Mouse (Mus musculus) activated CD4-positive, CD25-positive, alpha-beta regulatory T cell, adult 4 months (primary cell): Measurements from ENCODE around the gene Ifi206. TPM values are rescaled to one million over a fixed set of nuclear protein-coding genes. Genes with fewer than 3 reads are reported as not detected.
"Not testable (repeated sequence)": the region's sequence is repeated elsewhere in the genome, so short reads cannot be mapped to it uniquely, and the experiment has no call there.

Source experiments
- ATAC-seq: one replicate; pipeline ENCODE4 v1.8.0; 2017
- polyA plus RNA-seq, 2 experiments: library from polyadenylated mRNA; unstranded; fragments of 100-300 nt; shearing (Covaris generic); gene quantifications; one replicate each; pipeline ENCODE4 v1.2.1; 2017

Gene Ifi206
- 10 to 100 TPM; 70.9 to 95.8 TPM for polyA plus RNA-seq

DNA sequence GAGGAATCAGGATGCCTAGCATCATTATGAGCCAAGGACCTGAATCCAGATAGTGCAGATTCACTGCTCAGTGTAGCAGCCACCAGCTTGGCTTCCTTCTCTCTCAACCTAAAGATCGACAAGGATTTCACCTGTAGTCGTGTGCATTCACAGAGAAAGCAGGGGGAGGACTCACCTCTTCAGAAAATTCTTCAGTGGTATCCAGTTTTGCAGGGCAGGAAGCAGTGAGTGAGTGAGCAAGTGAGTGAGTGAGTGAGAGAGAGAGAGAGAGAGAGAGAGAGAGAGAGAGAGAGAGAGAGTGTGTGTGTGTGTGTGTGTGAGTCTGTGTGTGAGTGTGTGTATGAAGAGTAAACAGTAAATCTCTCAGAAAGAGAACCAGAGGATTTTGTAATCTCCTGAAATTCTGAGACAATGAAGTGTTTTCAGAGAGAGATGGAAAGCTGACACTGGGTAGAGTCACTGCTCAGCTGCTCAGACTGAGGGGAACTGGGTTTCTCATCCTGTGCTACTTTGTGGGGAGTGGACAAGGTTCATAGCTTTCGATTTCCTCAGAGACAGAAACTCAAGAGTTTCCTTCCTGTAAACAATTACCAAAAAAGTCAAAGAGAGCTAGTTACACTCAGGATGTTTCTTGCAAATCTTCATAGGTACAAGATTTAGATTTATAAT, at the start of gene Ifi206:
Ifi206 (minus strand) TSS at position 230 of the 669 bp plus-strand sequence.
- ATAC-seq = peak; percentile 94

DNA sequence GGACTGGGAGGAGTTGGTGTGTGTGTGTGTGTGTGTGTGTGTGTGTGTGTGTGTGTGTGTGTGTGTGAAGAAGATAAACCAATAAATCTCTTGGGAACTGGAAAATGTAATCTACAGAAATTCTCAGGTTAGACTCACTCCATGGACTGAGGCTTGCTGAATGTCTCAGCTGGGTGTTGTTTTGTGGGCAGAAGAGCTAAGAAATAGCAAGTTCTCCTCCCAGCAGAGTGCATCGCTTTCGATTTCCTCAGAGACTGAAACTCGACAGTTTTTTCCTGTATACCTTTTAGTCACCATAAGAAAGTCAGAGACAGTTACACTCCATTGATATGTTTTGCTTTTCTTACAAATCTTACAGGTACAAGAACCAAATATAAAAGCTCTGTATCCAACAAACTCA, 45.0 kb upstream of the Ifi206 start, which contains the start of gene Ifi214:
Ifi214 (minus strand) TSS at position 167 of the 400 bp plus-strand sequence.
- ATAC-seq = peak; percentile 64

DNA sequence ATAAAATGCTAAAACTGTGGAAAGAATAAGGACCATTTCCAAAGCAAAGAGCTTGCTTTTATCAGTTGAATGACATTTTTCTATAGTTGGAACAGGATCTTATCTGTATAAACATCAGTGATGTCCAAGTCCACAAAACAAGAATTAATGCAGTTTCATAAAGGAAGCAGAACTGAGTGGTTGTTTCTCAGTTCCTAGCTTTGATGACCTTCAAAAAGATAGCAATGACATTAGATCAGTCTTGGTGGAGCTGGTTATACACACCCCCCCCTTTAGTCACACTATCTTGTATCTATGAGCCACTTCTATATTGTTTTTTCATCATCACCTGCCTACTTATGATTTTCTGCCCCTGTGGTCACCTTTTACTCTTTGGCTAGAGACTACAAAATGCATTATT, 30.6 kb upstream of the Ifi206 start:
- ATAC-seq = no peak

GRCm38 (mm10) chr1:173510595-173510994, 19.8 kb upstream of the Ifi206 start:
- ATAC-seq = peak; percentile 59

DNA sequence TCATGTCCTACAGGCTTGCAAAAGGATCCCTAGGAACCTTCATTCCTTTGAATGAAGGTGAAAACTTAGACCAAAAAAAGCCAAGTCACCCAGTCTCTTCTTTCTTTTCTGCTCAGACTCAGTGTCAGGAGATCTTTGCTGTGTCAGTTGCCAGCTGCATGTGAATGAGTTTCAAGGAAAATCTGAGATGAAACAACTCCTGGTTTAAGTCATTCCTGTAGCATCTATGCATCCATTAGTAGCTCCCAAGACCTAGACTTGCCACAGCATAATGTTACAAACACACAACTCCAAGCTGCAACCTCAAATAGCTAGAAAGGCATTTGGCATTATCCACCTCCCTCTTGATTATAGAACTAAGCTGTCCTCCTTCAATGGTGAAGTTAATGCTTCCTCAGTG, 642 bp upstream of the Ifi206 start:
- ATAC-seq = peak; percentile 18

- not testable (repeated sequence) for ATAC-seq
These were observed 9.7 kb downstream of the Ifi206 start for GRCm38 (mm10) chr1:173481182-173481574.

DNA sequence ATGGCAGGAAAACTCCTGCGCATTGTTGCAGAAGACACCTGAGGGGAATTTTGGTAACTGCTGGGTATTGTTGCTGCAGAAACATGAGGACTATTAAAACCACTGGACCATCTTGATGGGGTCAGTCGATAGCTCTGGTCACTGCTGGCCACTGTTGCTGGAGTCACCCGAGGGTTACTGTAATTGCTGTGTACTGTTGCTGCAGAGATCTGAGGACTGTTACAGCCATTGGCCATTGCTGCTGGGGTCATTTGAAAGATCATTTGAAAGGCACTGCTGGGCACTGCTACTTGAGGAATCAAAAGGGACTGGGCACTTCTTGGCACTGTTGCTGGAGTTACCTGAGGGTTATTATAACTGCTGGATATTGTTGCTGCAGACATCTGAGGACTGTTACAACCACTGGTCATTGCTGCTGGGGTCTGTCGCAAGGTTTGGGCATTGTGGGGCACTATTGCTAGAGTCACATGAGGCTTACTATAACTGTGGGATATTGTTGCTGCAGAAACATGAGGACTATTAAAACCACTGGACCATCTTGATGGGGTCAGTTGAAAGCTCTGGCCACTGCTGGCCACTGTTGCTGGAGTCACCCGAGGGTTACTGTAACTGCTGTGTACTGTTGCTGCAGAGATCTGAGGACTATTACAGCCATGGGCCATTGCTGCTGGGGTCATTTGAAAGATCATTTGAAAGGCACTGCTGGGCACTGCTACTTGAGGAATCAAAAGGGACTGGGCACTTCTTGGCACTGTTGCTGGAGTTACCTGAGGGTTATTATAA, 10.3 kb downstream of the Ifi206 start:
- ATAC-seq = not testable (repeated sequence)

- peak; percentile 4 for ATAC-seq
These were observed 34.1 kb downstream of the Ifi206 start for GRCm38 (mm10) chr1:173456761-173457160.

GRCm38 (mm10) chr1:173456139-173456754, 34.6 kb downstream of the Ifi206 start:
- peak; percentile 92 for ATAC-seq

DNA sequence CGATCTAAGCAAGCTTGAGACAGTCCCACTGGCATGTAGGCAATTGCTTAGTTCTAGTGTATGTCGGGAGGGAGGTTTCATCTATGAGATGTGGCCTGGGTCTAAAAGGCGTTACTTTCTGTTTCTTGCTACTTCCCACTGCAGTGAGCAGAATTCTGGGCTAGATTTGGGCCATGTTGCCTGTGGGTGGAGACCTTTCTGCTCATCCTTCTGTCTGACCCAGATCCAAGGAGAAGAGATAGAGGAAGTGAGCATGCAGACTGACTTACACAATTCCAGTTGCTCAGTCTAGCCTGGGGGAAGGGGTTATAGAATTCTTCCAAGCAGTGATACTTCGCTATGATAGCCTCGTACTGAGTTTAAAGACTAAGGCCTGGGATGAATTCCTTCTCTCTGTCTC, 39.2 kb downstream of the Ifi206 start:
- ATAC-seq = no peak

GRCm38 (mm10) chr1:173450621-173451020, 40.2 kb downstream of the Ifi206 start:
- ATAC-seq = no peak

- no peak for ATAC-seq
These were observed 43.8 kb downstream of the Ifi206 start for GRCm38 (mm10) chr1:173447067-173447466.

- no peak for ATAC-seq
These were observed 47.8 kb downstream of the Ifi206 start for GRCm38 (mm10) chr1:173443061-173443460.

GRCm38 (mm10) chr1:173441210-173441609, 49.6 kb downstream of the Ifi206 start:
- ATAC-seq = peak; percentile 47

GRCm38 (mm10) chr1:173440681-173441080, 50.2 kb downstream of the Ifi206 start:
- peak; percentile 39 for ATAC-seq

GRCm38 (mm10) chr1:173437161-173437953, 53.5 kb downstream of the Ifi206 start:
- ATAC-seq = peak; percentile 67

DNA sequence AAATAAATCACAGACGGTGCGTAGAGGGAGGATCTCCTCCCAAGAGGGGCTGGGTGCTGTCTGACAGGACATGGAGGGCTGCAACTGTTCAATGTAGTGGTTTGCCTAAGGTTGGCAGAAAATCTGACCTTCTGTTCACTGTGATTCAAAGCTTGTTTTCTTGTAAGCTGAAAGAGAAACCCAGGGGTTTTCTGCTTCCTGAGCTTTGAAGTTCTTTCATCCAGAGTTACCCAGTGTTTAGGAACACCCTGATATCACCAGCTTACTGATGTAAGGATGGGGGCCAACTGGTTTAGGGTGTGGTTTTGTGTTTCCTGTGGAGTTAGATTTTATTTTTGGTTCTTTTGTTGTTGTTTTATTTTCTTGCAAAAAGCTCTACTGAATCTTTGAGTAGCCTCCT, 58.4 kb downstream of the Ifi206 start:
- peak; percentile 81 for ATAC-seq

- no peak for ATAC-seq
These were observed 60.7 kb downstream of the Ifi206 start for GRCm38 (mm10) chr1:173429995-173430699.

DNA sequence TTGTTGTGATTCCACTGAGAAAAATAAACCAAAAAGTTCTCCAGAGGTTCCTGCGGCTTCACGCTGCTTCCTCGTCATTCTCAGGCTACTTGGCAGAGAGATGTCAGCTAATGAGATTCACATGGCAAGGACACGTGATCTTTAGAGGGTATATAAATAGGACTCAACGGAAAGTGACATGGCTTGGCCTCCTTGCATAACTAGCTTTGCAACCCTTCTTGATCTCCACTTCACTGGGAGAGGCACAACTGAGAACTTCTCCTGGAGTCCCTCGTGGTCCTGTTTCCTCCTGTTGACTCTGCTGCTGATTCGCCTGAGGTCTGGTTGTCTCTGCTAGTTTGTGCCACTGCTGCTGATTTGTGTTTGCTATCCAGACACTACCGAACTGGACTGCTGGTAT, 63.5 kb downstream of the Ifi206 start:
- no peak for ATAC-seq

DNA sequence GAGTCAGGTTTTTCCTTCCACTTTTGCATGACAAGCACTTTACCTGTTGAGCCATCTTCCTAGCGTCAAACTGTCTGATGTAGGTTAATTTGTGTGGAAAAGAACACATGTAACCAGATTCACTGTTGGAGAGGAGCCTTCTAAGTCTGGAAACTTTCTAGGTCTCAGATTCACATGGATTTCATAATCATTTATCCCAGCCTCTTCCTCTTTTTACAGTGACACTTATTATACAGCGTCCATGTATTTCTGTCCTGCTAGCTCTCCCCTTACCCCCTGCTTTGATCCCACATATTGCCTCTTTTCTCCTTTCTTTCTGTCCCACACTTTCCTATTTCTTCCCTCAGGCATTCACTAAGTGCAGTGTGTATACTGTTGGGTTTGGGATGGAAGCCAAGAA, 64.5 kb downstream of the Ifi206 start:
- ATAC-seq = no peak

GRCm38 (mm10) chr1:173420374-173420773, 70.5 kb downstream of the Ifi206 start:
- peak; percentile 97 for ATAC-seq
